Mouse (Mus musculus): ENCODE results near the gene Map10.

DNA sequence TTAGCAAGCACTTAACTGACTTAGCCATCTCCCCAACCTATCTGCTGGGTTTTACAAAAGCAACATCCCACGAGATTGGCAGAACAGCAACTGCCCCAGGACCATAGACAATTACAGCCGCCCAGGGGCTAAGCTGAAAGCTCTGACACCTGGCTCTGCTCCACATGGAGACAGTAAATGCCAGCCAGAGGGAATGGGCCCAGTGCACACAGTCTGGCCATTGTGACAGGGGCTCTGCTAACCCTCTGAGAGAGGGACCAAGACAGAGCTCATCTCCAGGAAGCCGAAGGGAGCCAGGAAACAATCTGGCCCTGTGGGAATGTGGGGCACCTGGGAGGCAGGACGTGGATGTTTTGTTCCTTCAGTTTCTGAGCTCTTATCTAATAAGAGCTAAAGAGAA, 46.6 kb downstream of the Map10 start:
- TF ChIP-seq CTCF (IDR thresholded peaks at IDR 0.05; ENCODE audit: low read depth, low read length): no peak
- no peak for TF ChIP-seq POLR2A (IDR thresholded peaks at IDR 0.05; ENCODE audit: extremely low read depth, insufficient read depth, low read length)
